Mouse (Mus musculus) liver, embryonic 13.5 days (tissue): ENCODE measurements around the gene Sipa1l2. TPM values are rescaled to one million over a fixed set of nuclear protein-coding genes. Genes with fewer than 3 reads are reported as not detected.

ENCODE experiments used
- ATAC-seq: fragments of 200-750 bp; cut with Nextera tagmentation; 2 replicates; pipeline ENCODE4 v1.8.0; 2017; ENCODE audit warnings: low read depth, mild to moderate bottlenecking, moderate number of reproducible peaks, moderate library complexity
- DNase-seq: peaks from one replicate; pipeline ENCODE4 v3.0.0; 2022
- H3K27ac ChIP-seq: fragments of 300-500 bp; sonication (generic); 2 replicates; pipeline ENCODE4 v1.5.1; 2015; ENCODE audit warnings: moderate library complexity, mild to moderate bottlenecking, inconsistent platforms
- H3K27me3 ChIP-seq: fragments of 300-500 bp; sonication (generic); 2 replicates; pipeline ENCODE4 v1.6.1; 2015; ENCODE audit warnings: mild to moderate bottlenecking, inconsistent platforms
- H3K36me3 ChIP-seq: fragments of 300-500 bp; sonication (generic); 2 replicates; pipeline ENCODE4 v1.6.1; 2015; ENCODE audit warnings: mild to moderate bottlenecking, inconsistent platforms
- H3K4me1 ChIP-seq: fragments of 300-500 bp; sonication (generic); replicated peaks from 2 replicates; pipeline ENCODE4 v1.6.1; 2015; ENCODE audit warnings: inconsistent platforms
- H3K4me2 ChIP-seq: fragments of 300-500 bp; sonication (generic); 2 replicates; pipeline ENCODE4 v1.6.1; 2015; ENCODE audit warnings: inconsistent platforms, mild to moderate bottlenecking, moderate library complexity
- H3K4me3 ChIP-seq: fragments of 300-500 bp; sonication (generic); replicated peaks from 2 replicates; pipeline ENCODE4 v1.5.1; 2015; ENCODE audit warnings: mild to moderate bottlenecking, inconsistent platforms
- H3K9ac ChIP-seq: fragments of 300-500 bp; sonication (generic); 2 replicates; pipeline ENCODE4 v1.6.1; 2015; ENCODE audit warnings: mild to moderate bottlenecking, inconsistent platforms
- H3K9me3 ChIP-seq: fragments of 300-500 bp; sonication (generic); replicated peaks from 2 replicates; pipeline ENCODE4 v1.6.1; 2016; ENCODE audit warnings: inconsistent platforms
- WGBS: fragments of 180-500 bp; shearing (Covaris S2); methylation state at CpG from one replicate; pipeline ENCODE4 v1.1.7; 2015; ENCODE audit not compliant: insufficient replicate concordance; 5-methylcytosine and 5-hydroxymethylcytosine counted together
- polyA plus RNA-seq: library from polyadenylated mRNA; unstranded; fragments of >200 nt; fragmentation: Nextera tagmentation; extraction: Ambion mirVana; gene quantifications from 2 replicates; pipeline ENCODE4 v1.2.1, GENCODE M21; 2015

Sipa1l2 gene
- polyA plus RNA-seq, 1 experiment from 2014 or later = 0.70 TPM

DNA sequence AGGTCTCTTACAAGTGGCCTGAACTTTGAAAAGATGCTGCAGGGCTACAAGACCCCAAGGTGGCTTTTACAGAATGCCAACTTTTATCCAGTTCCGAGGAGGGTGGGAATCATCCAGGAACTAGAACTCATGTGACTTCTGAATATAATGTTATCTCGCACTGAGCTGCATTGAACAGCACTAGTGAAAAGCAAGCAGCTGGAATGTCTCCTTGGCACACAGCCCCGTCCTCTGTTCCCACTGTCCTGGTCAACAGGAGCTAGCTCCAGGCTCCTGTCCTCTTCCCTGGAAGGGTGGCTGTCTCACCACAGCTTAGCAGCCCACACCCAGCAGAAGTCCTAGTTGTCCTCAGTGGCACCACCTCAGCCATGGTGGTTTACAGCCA, 124.4 kb downstream of the Sipa1l2 start:
- Histone ChIP-seq H3K27ac (no peak overlapping the region), H3K9me3 (no peaks in the 10 kb centered on the region), H3K4me1 (peaks cover 7% of the 10 kb centered on the region), H3K9ac (no peak overlapping the region), H3K36me3 (no peaks in the 10 kb centered on the region), H3K4me2 (no peak overlapping the region), H3K4me3 (no peak overlapping the region), H3K27me3 (no peaks in the 10 kb centered on the region)
- DNase-seq (no peak), ATAC-seq (no peak)
- 56% methylated on average over 3 of the region's 3 CpGs for WGBS

DNA sequence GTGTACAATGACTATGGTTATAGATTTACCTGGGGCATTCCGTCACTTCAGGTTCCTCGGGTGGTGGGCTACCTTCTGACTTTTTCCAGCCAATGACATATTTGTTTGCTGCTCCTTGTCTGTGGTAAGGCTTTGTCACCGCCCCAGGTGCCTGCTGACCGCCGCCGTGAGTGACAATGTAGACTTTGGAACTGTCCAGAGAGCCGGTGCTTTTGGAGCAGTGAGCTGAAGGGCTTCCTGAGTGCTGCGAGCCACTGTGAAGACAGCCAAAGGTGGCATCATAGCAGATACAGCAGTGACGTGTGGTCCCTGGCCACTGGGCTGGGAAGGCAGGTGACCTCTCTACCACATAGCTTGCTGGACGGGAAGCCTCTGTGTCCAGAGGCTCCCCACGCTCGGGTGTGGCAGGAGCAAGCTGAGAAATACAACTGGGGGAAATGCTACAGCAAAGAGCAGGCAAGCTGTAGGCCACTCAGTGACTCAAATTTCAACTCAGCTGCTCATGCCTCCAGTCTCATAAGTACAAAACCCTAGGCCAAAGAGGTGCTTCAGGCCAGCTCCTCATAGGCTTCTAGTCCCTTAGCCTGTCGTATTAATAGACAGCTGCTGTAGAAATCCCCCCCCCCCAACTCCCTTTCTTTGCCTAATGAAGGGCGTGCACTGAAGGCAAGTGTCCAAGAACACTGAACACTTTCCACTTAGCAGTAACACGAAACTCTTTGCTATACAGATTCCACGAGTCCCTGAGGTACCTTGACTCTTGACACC, 125.0 kb downstream of the Sipa1l2 start:
- no peak overlapping the region for H3K27ac ChIP-seq
- no peak overlapping the region for H3K4me3 ChIP-seq
- H3K27me3 ChIP-seq = no peaks in the 10 kb centered on the region
- H3K36me3 ChIP-seq = no peaks in the 10 kb centered on the region
- WGBS = 68% methylated on average over 16 of the region's 16 CpGs
- H3K4me2 ChIP-seq = no peak overlapping the region
- no peaks in the 10 kb centered on the region for H3K9me3 ChIP-seq
- peaks cover 7% of the 10 kb centered on the region for H3K4me1 ChIP-seq
- no peak overlapping the region for H3K9ac ChIP-seq
- ATAC-seq (peak; percentile 41; the same call in 1 of the 2 replicates), DNase-seq (no peak)

DNA sequence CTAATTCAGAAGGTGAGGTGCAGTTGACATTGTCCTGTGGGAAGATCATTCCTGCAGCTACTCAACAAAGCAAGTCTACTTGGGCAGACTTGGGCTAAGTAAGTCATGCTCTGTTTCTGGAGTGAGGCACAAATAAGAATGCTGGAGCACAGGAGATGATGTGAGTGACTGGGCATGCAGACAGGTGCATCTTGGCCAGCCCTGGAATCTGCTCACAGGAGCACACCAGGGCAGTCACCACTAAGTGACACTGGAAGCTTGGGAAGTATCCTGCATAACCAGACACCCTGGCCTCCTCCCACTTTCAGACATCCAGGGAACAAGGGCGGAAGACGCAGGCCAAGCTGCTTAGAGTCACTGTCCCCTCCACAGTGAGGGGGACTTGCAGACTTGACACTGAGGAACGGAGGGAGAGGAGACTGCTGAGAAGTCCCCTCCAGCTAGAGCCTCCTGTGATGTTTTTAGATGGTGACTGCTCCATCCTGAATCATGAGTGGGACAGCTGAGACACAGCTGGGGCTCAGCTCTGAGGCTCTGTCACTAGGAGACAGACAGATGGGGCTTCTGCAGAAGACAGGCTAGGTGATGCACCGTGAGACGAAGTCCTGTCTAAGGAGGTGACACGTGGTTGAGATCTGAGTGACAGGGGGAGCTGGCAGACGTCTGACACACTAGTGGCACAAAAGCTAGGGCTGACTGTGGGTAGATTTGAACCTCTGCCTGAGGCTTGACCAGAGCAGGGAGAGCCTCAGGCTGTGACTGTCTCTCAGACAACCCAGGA, 134.1 kb downstream of the Sipa1l2 start:
- 61% methylated on average over 7 of the region's 7 CpGs for WGBS
- Histone ChIP-seq H3K4me2 (no peak overlapping the region), H3K4me1 (no peaks in the 10 kb centered on the region), H3K36me3 (no peaks in the 10 kb centered on the region), H3K27ac (no peak overlapping the region), H3K4me3 (no peak overlapping the region), H3K9ac (no peak overlapping the region), H3K27me3 (no peaks in the 10 kb centered on the region), H3K9me3 (no peaks in the 10 kb centered on the region)
- ATAC-seq = no peak
- no peak for DNase-seq

DNA sequence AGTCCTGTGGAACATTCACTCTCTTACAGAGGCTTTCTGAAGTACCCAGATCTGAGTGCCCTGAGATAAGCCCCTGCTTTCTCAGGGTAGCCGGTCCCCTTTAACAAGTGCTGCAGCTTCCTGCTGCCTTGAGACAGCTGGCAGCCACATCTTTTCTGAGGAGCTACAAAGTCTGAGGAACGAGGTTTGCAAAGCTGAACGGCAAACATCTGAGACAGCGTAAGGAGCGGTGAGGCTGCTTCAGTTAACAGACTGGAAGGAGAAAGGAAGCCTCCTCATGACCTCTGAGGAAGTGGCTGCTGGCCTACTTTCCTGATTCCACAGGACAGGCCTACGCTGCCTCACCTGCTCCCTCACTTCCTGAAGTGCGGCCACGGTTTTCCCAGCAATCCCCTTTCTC, 135.5 kb downstream of the Sipa1l2 start:
- WGBS = 38% methylated on average over 8 of the region's 8 CpGs

DNA sequence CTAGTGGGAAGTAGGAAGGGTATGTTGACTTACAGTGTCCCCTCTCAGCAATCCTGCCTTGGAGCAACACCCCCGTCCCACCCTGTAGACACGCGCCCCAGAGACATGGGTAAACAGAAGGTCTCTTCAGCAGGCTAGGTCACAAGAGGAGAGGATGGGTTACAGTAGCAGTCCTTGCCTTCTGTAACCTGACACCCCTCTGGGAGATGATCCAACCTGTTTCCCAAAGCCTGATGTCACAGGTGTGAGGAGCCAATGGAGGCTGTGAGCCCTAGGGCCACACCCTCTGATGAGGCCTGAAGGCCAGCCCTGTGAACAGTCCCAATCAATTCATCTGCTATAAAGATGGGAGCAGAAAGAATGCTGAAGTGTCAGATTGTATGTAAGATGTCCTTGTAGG, 138.3 kb downstream of the Sipa1l2 start:
- no peaks in the 10 kb centered on the region for H3K9me3 ChIP-seq

More for the DNA sequence above, 135.5 kb downstream of the Sipa1l2 start:
- Histone ChIP-seq H3K4me1 (no peaks in the 10 kb centered on the region), H3K4me3 (no peak overlapping the region), H3K4me2 (no peak overlapping the region), H3K27ac (no peak overlapping the region), H3K27me3 (no peaks in the 10 kb centered on the region), H3K9me3 (no peaks in the 10 kb centered on the region), H3K9ac (no peak overlapping the region), H3K36me3 (no peaks in the 10 kb centered on the region)
- DNase-seq = no peak
- no peak for ATAC-seq

DNA sequence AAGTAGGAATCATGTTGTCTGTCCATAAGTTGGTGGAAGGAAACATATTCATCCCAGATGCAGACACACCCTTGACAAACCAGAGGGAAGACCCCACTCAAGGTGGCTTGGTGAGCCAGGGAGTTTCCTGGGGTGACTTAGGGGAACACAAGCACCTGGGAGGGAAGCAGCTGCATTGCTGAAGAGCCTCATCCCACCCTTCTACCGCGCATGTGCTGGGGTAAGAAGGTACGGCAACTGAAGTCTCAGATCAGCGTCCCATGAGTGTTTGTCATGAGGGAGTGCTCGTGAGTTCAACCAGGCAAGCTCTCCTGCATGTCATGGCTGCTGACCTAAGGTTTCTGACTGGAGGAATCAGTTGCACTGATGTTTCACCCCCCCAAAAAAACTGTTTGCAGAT, 138.8 kb downstream of the Sipa1l2 start:
- Histone ChIP-seq H3K27ac (no peak overlapping the region), H3K4me2 (no peak overlapping the region), H3K27me3 (no peaks in the 10 kb centered on the region), H3K9me3 (no peaks in the 10 kb centered on the region), H3K4me3 (no peak overlapping the region), H3K9ac (no peak overlapping the region), H3K36me3 (no peaks in the 10 kb centered on the region), H3K4me1 (no peaks in the 10 kb centered on the region)
- ATAC-seq = no peak
- DNase-seq = no peak
- 82% methylated on average over 5 of the region's 5 CpGs for WGBS

More for the DNA sequence above, 138.3 kb downstream of the Sipa1l2 start:
- Histone ChIP-seq H3K36me3 (no peaks in the 10 kb centered on the region), H3K4me2 (no peak overlapping the region), H3K27me3 (no peaks in the 10 kb centered on the region), H3K4me3 (no peak overlapping the region), H3K27ac (no peak overlapping the region), H3K9ac (no peak overlapping the region), H3K4me1 (no peaks in the 10 kb centered on the region)
- no peak for DNase-seq
- WGBS = 68% methylated on average over 3 of the region's 3 CpGs
- ATAC-seq = peak; percentile 59

DNA sequence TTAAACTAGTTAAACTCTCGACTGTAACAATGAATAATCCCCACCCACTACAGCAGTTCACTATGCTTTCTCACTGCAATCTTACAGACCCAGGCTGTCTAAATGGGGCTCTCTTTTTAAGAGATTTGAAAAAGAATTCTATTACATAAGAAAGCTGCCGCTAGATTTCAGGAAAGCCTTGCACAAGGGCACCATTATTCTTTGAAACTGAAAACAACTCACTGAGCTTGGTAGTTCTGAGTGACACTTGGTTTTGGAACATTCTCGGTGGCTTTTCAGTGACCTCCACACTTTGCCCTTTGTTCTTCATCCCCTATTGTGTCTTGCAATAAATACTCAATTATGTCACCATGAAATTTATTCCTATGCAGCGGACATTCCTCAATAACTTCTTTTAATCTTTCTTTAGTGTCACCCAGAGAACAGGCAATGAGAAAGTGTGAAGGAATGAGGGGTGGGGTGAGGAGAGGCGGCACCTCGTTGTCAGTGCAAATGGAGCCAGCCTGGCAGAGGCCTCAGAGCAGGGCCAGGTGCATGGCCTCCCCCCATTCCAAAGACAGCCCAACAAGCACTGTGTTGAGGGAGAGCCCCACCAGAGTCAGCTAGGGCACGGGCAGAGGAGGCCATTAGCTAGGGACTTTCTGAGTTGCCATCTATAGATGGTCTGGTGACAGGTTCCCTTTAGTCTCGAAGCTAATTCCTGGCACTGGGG, 140.5 kb downstream of the Sipa1l2 start:
- ATAC-seq = no peak
- no peak overlapping the region for H3K4me2 ChIP-seq
- 61% methylated on average over 8 of the region's 8 CpGs for whole genome bisulfite sequencing

DNA sequence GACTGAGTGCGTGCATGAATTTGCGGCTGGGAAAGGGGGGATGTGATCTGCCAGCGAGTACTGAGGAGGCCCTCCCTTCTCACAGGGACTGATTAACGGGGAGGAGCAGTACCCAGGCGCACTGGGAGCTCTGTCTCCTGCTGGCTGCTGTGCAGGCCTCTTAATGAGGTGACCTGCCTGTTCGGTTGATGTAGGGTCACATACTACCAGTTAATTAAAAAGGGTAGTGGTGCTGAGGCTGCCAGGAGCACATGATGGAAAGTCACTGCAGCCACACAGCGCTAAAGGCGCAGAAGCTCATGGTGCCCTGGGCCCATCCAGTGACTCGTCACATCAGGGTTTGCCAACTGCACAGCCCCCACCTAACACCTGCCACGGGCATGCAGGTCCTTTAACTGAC, 145.7 kb downstream of the Sipa1l2 start:
- Histone ChIP-seq H3K27ac (no peak overlapping the region), H3K27me3 (no peaks in the 10 kb centered on the region), H3K9ac (no peak overlapping the region), H3K36me3 (no peaks in the 10 kb centered on the region), H3K9me3 (no peaks in the 10 kb centered on the region), H3K4me2 (no peak overlapping the region), H3K4me1 (no peaks in the 10 kb centered on the region), H3K4me3 (no peak overlapping the region)
- DNase-seq (no peak), ATAC-seq (no peak)
- WGBS = 58% methylated on average over 10 of the region's 10 CpGs

More for the DNA sequence above, 140.5 kb downstream of the Sipa1l2 start:
- no peak overlapping the region for H3K4me3 ChIP-seq
- H3K27me3 ChIP-seq = no peaks in the 10 kb centered on the region
- H3K4me1 ChIP-seq = no peaks in the 10 kb centered on the region
- no peak for DNase-seq
- H3K9ac ChIP-seq = no peak overlapping the region
- no peak overlapping the region for H3K27ac ChIP-seq
- no peaks in the 10 kb centered on the region for H3K9me3 ChIP-seq
- no peaks in the 10 kb centered on the region for H3K36me3 ChIP-seq

DNA sequence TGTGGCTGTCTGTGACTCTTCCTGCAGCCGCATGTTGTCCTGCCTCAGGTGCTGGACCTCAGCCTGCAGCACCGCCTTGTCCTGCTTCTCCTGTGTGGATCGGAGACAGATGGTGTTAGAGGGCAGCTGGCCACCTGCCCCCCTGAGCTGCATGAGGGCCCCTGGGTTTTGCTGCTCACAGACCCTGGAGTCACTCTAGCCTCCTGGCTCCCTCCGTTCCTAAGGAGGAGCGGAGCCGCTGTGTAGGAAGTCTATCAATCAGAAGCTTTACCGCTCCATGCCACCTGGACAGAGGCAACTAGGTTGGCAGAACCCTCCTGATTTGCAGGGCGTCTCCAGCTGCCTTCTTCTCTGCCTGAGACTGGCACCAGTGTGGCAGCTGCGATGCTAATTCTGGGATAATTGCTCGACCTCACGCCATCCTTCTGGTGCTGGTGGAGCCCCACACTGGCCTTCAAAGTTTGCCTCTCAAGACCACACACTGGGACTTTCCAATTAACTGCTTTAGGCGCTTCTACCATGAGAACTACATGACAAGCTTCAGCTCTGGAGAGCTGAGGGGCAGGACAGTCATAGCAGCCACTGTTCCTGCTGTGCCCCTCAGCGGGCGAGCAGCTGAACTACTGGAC, 150.3 kb downstream of the Sipa1l2 start:
- 76% methylated on average over 14 of the region's 14 CpGs for WGBS
- ATAC-seq (no peak), DNase-seq (no peak)

DNA sequence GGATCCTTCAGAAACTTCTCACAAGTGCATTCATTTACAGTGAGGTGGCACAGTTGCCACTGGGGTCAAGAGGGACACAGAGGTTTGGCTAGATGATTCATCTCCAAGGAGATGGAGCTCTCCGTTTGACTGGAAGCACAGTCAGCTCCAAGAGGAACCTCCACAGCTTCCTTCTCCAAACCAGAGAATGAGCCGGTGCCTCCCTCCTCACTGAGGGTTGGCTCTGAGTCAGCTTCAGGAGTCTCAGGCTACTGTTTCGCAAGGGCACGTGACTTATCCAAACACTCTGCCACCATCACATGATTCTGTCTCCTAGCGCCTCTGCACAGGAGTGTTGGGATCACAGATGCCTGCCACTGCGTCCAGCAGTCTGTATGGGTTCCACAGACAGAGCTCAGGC, 153.5 kb downstream of the Sipa1l2 start:
- Histone ChIP-seq H3K9ac (no peak overlapping the region), H3K4me2 (no peak overlapping the region), H3K27ac (no peak overlapping the region), H3K27me3 (no peaks in the 10 kb centered on the region), H3K36me3 (no peaks in the 10 kb centered on the region), H3K4me1 (no peaks in the 10 kb centered on the region; the same call in 1 of the 2 replicates), H3K9me3 (no peaks in the 10 kb centered on the region), H3K4me3 (no peak overlapping the region)
- DNase-seq = no peak
- ATAC-seq = no peak
- 59% methylated on average over 6 of the region's 6 CpGs for WGBS

More for the DNA sequence above, 150.3 kb downstream of the Sipa1l2 start:
- no peaks in the 10 kb centered on the region; the same call in 1 of the 2 replicates for H3K4me1 ChIP-seq
- H3K4me3 ChIP-seq = no peak overlapping the region
- no peaks in the 10 kb centered on the region for H3K36me3 ChIP-seq
- H3K27ac ChIP-seq = no peak overlapping the region
- H3K9me3 ChIP-seq = no peaks in the 10 kb centered on the region
- H3K27me3 ChIP-seq = no peaks in the 10 kb centered on the region
- H3K9ac ChIP-seq = no peak overlapping the region
- no peak overlapping the region for H3K4me2 ChIP-seq

DNA sequence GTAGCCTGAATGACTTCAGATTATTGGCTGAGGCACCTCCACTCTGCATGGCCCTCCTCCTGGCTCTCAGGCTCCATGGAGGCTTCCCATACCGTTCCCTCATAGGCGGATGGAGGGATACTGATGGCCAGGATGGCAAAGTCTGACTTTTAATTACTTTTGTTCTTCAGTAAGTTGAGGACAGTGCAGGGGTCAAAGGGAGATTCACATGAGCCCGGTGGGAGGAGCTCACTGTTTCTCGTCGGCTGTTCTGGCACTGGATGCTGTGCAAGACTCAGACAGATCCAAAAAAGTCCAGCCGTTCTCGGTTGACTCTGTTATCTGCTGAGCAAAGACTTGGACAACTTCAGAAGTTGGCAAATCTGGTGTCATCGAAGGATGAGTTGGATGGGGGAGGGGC, 155.0 kb downstream of the Sipa1l2 start:
- 71% methylated on average over 8 of the region's 8 CpGs for WGBS
- Histone ChIP-seq H3K27ac (no peak overlapping the region), H3K27me3 (no peaks in the 10 kb centered on the region), H3K4me1 (no peaks in the 10 kb centered on the region; the same call in 1 of the 2 replicates), H3K36me3 (no peaks in the 10 kb centered on the region), H3K4me3 (no peak overlapping the region), H3K9ac (no peak overlapping the region), H3K4me2 (no peak overlapping the region), H3K9me3 (no peaks in the 10 kb centered on the region)
- DNase-seq (no peak), ATAC-seq (no peak)
